Mouse (Mus musculus) c-Kit-positive CD71-negative TER-119-negative erythroid progenitor cells, embryonic 14.5 days (primary cell): ENCODE results near the gene Pan3.

Experiments
- DNase-seq: peaks from one replicate; pipeline ENCODE4 v3.0.0-alpha.2; 2013; ENCODE audit warnings: low read depth

Pan3 gene

GRCm38 (mm10) chr5:147429535-147430305 is at the start of gene Pan3:
Pan3 (plus strand) TSS chr5:147430161.
- peak; percentile 85 for DNase-seq

GRCm38 (mm10) chr5:147381396-147381795 is 48.6 kb upstream of the Pan3 start:
- no peak for DNase-seq

GRCm38 (mm10) chr5:147386865-147387264 is 43.1 kb upstream of the Pan3 start:
- no peak for DNase-seq

- DNase-seq = no peak
Observed at GRCm38 (mm10) chr5:147388376-147389008, 41.5 kb upstream of the Pan3 start.

GRCm38 (mm10) chr5:147389052-147389451 is 40.9 kb upstream of the Pan3 start:
- DNase-seq = no peak

- DNase-seq = no peak
Observed at GRCm38 (mm10) chr5:147390772-147391171, 39.2 kb upstream of the Pan3 start.

GRCm38 (mm10) chr5:147392667-147393213 is 37.2 kb upstream of the Pan3 start:
- DNase-seq = peak; percentile 58

- DNase-seq = no peak
Observed at GRCm38 (mm10) chr5:147395050-147395449, 34.9 kb upstream of the Pan3 start.

- DNase-seq = peak; percentile 57
Observed at GRCm38 (mm10) chr5:147399843-147400504, 30.0 kb upstream of the Pan3 start, which contains the start of gene Flt3. Flt3 (minus strand) TSS chr5:147400489.

- DNase-seq = no peak
Observed at GRCm38 (mm10) chr5:147400505-147400979, 29.4 kb upstream of the Pan3 start.

GRCm38 (mm10) chr5:147401024-147401423 is 28.9 kb upstream of the Pan3 start:
- no peak for DNase-seq

GRCm38 (mm10) chr5:147402505-147402904 is 27.5 kb upstream of the Pan3 start:
- DNase-seq = no peak

GRCm38 (mm10) chr5:147406135-147406534 is 23.8 kb upstream of the Pan3 start:
- no peak for DNase-seq

- no peak for DNase-seq
Observed at GRCm38 (mm10) chr5:147408731-147409130, 21.2 kb upstream of the Pan3 start.

- no peak for DNase-seq
Observed at GRCm38 (mm10) chr5:147410585-147410984, 19.4 kb upstream of the Pan3 start.

- no peak for DNase-seq
Observed at GRCm38 (mm10) chr5:147417986-147418385, 12.0 kb upstream of the Pan3 start.

- peak; percentile 86 for DNase-seq
Observed at GRCm38 (mm10) chr5:147418394-147419121, 11.4 kb upstream of the Pan3 start.

- DNase-seq = no peak
Observed at GRCm38 (mm10) chr5:147423612-147424011, 6.3 kb upstream of the Pan3 start.

- no peak for DNase-seq
Observed at GRCm38 (mm10) chr5:147426048-147426805, 3.7 kb upstream of the Pan3 start.

- DNase-seq = no peak
Observed at GRCm38 (mm10) chr5:147430361-147430935, 487 bp downstream of the Pan3 start.
